Mouse (Mus musculus) intestine, embryonic 14.5 days (tissue): ENCODE data around the gene Adcy7. TPM values are rescaled to one million over a fixed set of nuclear protein-coding genes. Genes with fewer than 3 reads are reported as not detected.

ENCODE experiments used
- ATAC-seq: fragments of 200-750 bp; cut with Nextera tagmentation; replicated peaks from 2 replicates; pipeline ENCODE4 v1.8.0; 2017; ENCODE audit warnings: low read depth, moderate number of reproducible peaks, moderate TSS enrichment, moderate library complexity; ENCODE audit not compliant: low FRiP score, low TSS enrichment
- DNase-seq: peaks from one replicate; pipeline ENCODE4 v3.0.0-alpha.2; 2018; ENCODE audit warnings: low spot score
- H3K27ac ChIP-seq: fragments of 300-500 bp; sonication (generic); 2 replicates; pipeline ENCODE4 v1.5.1; 2014; ENCODE audit warnings: low read depth, mild to moderate bottlenecking, control low read depth
- H3K27me3 ChIP-seq: fragments of 300-500 bp; sonication (generic); replicated peaks from 2 replicates; pipeline ENCODE4 v1.6.1; 2014; ENCODE audit warnings: low read length, control low read depth; ENCODE audit not compliant: control insufficient read depth, insufficient read depth
- H3K36me3 ChIP-seq: fragments of 300-500 bp; sonication (generic); 2 replicates; pipeline ENCODE4 v1.6.1; 2014; ENCODE audit warnings: low read length, control low read depth; ENCODE audit not compliant: control insufficient read depth, insufficient read depth
- H3K4me1 ChIP-seq: fragments of 300-500 bp; sonication (generic); replicated peaks from 2 replicates; pipeline ENCODE4 v1.6.1; 2014; ENCODE audit warnings: low read length, control low read depth, mixed read lengths; ENCODE audit not compliant: control insufficient read depth, insufficient read depth
- H3K4me2 ChIP-seq: fragments of 300-500 bp; sonication (generic); 2 replicates; pipeline ENCODE4 v1.6.1; 2014; ENCODE audit warnings: low read length
- H3K4me3 ChIP-seq: fragments of 300-500 bp; sonication (generic); 2 replicates; pipeline ENCODE4 v1.5.1; 2014; ENCODE audit warnings: low read depth, low read length, control low read depth, mixed read lengths
- H3K9ac ChIP-seq: fragments of 300-500 bp; sonication (generic); 2 replicates; pipeline ENCODE4 v1.6.1; 2014; ENCODE audit warnings: mild to moderate bottlenecking, low read length
- H3K9me3 ChIP-seq: fragments of 300-500 bp; sonication (generic); 2 replicates; pipeline ENCODE4 v1.6.1; 2016; ENCODE audit warnings: low read length, control low read depth; ENCODE audit not compliant: control insufficient read depth
- WGBS: fragments of 180-500 bp; shearing (Covaris S2); extraction: QIAGEN DNeasy Blood & Tissue Kit; methylation state at CpG from one replicate; pipeline ENCODE4 v1.1.7; 2014; 5-methylcytosine and 5-hydroxymethylcytosine counted together
- polyA plus RNA-seq: library from polyadenylated mRNA; unstranded; fragments of >200 nt; fragmentation: Nextera tagmentation; extraction: Ambion mirVana; gene quantifications from 2 replicates; pipeline ENCODE4 v1.2.1, GENCODE M21; 2014

Adcy7 gene
- polyA plus RNA-seq, 1 experiment from 2014 or later, result 2.3 TPM

- Histone ChIP-seq H3K9me3 (no peaks in the 10 kb centered on the region), H3K9ac (no peak overlapping the region), H3K4me2 (no peak overlapping the region), H3K27me3 (no peaks in the 10 kb centered on the region), H3K4me1 (0 out of 2 replicates have a peak, but pooled peaks cover 2% of the 10 kb centered on the region), H3K27ac (no peak overlapping the region), H3K36me3 (peaks cover 54% of the 10 kb centered on the region), H3K4me3 (no peak overlapping the region)
- no peak for DNase-seq
- WGBS, result 74% methylated on average over 5 of the region's 5 CpGs
- no peak for ATAC-seq
Observed at GRCm38 (mm10) chr8:88325795-88326194, 53.6 kb downstream of the Adcy7 start.

DNA sequence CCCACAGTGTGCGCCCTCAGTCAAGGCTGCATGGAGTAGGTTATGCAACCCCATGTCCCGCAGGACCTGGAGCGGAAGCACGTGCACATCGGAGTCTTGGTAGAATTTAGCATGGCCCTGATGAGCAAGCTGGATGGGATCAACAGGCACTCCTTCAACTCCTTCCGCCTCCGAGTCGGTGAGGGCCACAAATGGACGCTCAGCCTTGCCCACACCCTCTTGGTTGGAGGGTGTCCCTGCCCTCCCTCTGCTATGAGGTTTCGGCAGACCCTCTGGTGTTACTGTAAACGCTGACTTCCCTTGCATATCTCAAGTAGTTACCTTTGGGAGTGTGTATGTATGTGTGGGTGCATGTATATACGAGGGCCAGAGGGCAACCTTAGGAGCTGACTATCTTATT, 54.1 kb downstream of the Adcy7 start:
- Histone ChIP-seq H3K4me1 (0 out of 2 replicates have a peak, but pooled peaks cover 2% of the 10 kb centered on the region), H3K4me2 (no peak overlapping the region), H3K4me3 (no peak overlapping the region), H3K9ac (no peak overlapping the region), H3K36me3 (peaks cover 59% of the 10 kb centered on the region), H3K9me3 (no peaks in the 10 kb centered on the region), H3K27ac (no peak overlapping the region), H3K27me3 (no peaks in the 10 kb centered on the region)
- ATAC-seq (no peak), DNase-seq (no peak)
- WGBS, result 91% methylated on average over 12 of the region's 12 CpGs

- Histone ChIP-seq H3K9me3 (no peaks in the 10 kb centered on the region), H3K4me1 (0 out of 2 replicates have a peak, but pooled peaks cover 2% of the 10 kb centered on the region), H3K27me3 (no peaks in the 10 kb centered on the region), H3K4me2 (no peak overlapping the region), H3K9ac (no peak overlapping the region), H3K27ac (no peak overlapping the region), H3K4me3 (no peak overlapping the region), H3K36me3 (peaks cover 83% of the 10 kb centered on the region)
- no peak for DNase-seq
- no peak for ATAC-seq
- 90% methylated on average over 6 of the region's 6 CpGs for WGBS
Observed at GRCm38 (mm10) chr8:88328689-88329088, 56.5 kb downstream of the Adcy7 start.

DNA sequence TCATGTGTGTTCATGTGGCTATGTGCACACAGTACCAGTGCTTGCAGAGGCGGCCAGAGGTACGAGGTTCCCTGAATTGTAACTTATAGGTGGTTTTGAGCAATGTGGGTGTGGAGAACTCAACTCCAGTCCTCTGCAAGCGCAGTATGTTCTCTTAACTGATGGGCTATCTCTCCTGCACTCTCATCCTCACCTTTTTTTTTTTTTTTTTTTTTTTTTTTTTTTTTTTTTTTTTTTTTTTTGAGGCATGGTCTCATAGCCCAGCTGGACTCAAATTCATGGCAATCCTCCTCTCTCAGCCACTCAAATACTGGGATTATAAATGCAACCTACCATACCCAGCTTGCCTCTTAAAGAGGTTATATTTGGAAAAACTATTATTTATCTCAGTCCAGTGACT, 58.6 kb downstream of the Adcy7 start:
- no peak overlapping the region for H3K27ac ChIP-seq
- 81% methylated on average over 3 of the region's 3 CpGs for WGBS

GRCm38 (mm10) chr8:88334384-88334783, 62.2 kb downstream of the Adcy7 start:
- no peak overlapping the region for H3K27ac ChIP-seq
- no peaks in the 10 kb centered on the region for H3K27me3 ChIP-seq
- no peak overlapping the region for H3K4me3 ChIP-seq
- no peaks in the 10 kb centered on the region for H3K4me1 ChIP-seq
- H3K9me3 ChIP-seq, result no peaks in the 10 kb centered on the region
- peaks cover 95% of the 10 kb centered on the region for H3K36me3 ChIP-seq
- 92% methylated on average over 2 of the region's 2 CpGs for WGBS
- no peak overlapping the region for H3K9ac ChIP-seq
- DNase-seq (no peak), ATAC-seq (no peak)
- no peak overlapping the region for H3K4me2 ChIP-seq

More for the DNA sequence above, 58.6 kb downstream of the Adcy7 start:
- no peaks in the 10 kb centered on the region for H3K4me1 ChIP-seq
- H3K4me3 ChIP-seq, result no peak overlapping the region
- DNase-seq (no peak), ATAC-seq (no peak)
- peaks cover 98% of the 10 kb centered on the region for H3K36me3 ChIP-seq
- H3K27me3 ChIP-seq, result no peaks in the 10 kb centered on the region
- H3K4me2 ChIP-seq, result no peak overlapping the region
- no peaks in the 10 kb centered on the region for H3K9me3 ChIP-seq
- no peak overlapping the region for H3K9ac ChIP-seq

- H3K4me1 ChIP-seq, result no peaks in the 10 kb centered on the region
- H3K4me2 ChIP-seq, result no peak overlapping the region
- H3K36me3 ChIP-seq, result peaks cover 90% of the 10 kb centered on the region
- DNase-seq (no peak), ATAC-seq (no peak)
- no peak overlapping the region for H3K27ac ChIP-seq
- no peak overlapping the region for H3K9ac ChIP-seq
- 85% methylated on average over 3 of the region's 3 CpGs for WGBS
- H3K4me3 ChIP-seq, result no peak overlapping the region
- no peaks in the 10 kb centered on the region for H3K9me3 ChIP-seq
- no peaks in the 10 kb centered on the region for H3K27me3 ChIP-seq
Observed at GRCm38 (mm10) chr8:88334975-88335374, 62.8 kb downstream of the Adcy7 start.

- Histone ChIP-seq H3K4me3 (no peak overlapping the region), H3K9me3 (no peaks in the 10 kb centered on the region), H3K36me3 (peaks cover 90% of the 10 kb centered on the region), H3K27ac (no peak overlapping the region; the same call in 1 of the 2 replicates), H3K4me1 (no peaks in the 10 kb centered on the region), H3K9ac (no peak overlapping the region), H3K27me3 (no peaks in the 10 kb centered on the region), H3K4me2 (no peak overlapping the region)
- ATAC-seq (no peak), DNase-seq (no peak)
- WGBS, result 40% methylated on average over 3 of the region's 3 CpGs
Observed at GRCm38 (mm10) chr8:88339221-88339620, 67.0 kb downstream of the Adcy7 start.

DNA sequence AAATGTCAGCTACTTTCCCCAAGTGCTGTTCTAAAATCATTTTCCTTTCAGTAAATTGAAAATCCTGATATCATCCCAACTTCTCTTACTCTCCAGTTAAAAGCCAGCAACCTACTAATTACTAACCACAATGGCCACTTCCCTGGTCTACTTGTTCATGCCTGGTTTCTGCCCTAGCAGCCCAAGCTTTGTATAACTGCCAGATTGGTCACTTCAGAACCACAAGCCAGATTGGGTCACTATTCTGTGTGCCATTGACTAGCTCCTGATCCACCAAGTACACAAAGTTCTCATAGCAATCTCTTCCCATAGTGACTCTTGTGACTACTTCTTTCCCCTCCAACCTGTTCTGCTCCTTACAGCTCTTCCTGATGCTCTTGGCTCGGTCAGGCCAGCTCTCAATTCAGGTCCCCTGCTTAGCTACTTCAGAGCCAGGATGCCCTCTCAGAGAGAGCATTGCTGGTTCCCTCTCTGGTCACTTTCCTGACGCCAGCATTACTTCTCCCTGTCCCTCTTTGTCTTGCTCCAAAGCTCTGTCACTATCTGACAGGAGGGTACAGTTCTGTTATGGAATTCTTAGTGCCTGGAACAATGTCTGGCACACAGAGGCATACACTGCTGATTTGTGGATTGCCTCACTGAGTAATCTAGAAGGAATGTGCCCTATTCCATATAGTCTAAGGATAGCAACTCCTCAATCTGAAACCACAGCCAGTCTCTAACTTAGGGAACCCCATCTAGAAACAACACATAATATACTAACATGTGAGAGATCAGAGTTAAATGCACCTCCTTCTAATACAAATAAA, 67.9 kb downstream of the Adcy7 start:
- no peak overlapping the region for H3K4me2 ChIP-seq
- H3K36me3 ChIP-seq, result peaks cover 90% of the 10 kb centered on the region
- WGBS, result 85% methylated on average over 2 of the region's 2 CpGs
- no peak overlapping the region for H3K4me3 ChIP-seq
- no peaks in the 10 kb centered on the region for H3K9me3 ChIP-seq
- no peaks in the 10 kb centered on the region for H3K4me1 ChIP-seq
- DNase-seq (no peak), ATAC-seq (no peak)
- no peak overlapping the region for H3K9ac ChIP-seq
- no peaks in the 10 kb centered on the region for H3K27me3 ChIP-seq
- no peak overlapping the region for H3K27ac ChIP-seq

- no peak for DNase-seq
- no peaks in the 10 kb centered on the region for H3K27me3 ChIP-seq
- WGBS, result 92% methylated on average over 4 of the region's 4 CpGs
- H3K9ac ChIP-seq, result no peak overlapping the region
- no peak for ATAC-seq
- H3K9me3 ChIP-seq, result no peaks in the 10 kb centered on the region
- H3K4me3 ChIP-seq, result no peak overlapping the region
- no peak overlapping the region for H3K27ac ChIP-seq
- no peaks in the 10 kb centered on the region for H3K4me1 ChIP-seq
- no peak overlapping the region for H3K4me2 ChIP-seq
- H3K36me3 ChIP-seq, result peaks cover 90% of the 10 kb centered on the region
Observed at GRCm38 (mm10) chr8:88342026-88342425, 69.8 kb downstream of the Adcy7 start.
